Mouse (Mus musculus) embryonic facial prominence, embryonic 10.5 days (tissue): Measurements from ENCODE around the gene Col5a1. TPM values are rescaled to one million over a fixed set of nuclear protein-coding genes. Genes with fewer than 3 reads are reported as not detected.

Experiments
- DNase-seq: peaks from one replicate; pipeline ENCODE4 v3.0.0-alpha.2; 2017; ENCODE audit warnings: low spot score
- H3K27ac ChIP-seq: fragments of 300-500 bp; sonication (generic); replicated peaks from 2 replicates; pipeline ENCODE4 v1.5.1; 2016; ENCODE audit warnings: mild to moderate bottlenecking
- H3K27me3 ChIP-seq: fragments of 300-500 bp; sonication (generic); replicated peaks from 2 replicates; pipeline ENCODE4 v1.6.1; 2016; ENCODE audit warnings: low read depth, mild to moderate bottlenecking; ENCODE audit not compliant: poor library complexity, severe bottlenecking
- H3K36me3 ChIP-seq: fragments of 300-500 bp; sonication (generic); replicated peaks from 2 replicates; pipeline ENCODE4 v1.6.1; 2016; ENCODE audit warnings: mild to moderate bottlenecking, moderate library complexity
- H3K4me1 ChIP-seq: fragments of 300-500 bp; sonication (generic); 2 replicates; pipeline ENCODE4 v1.6.1; 2016
- H3K4me3 ChIP-seq: fragments of 300-500 bp; sonication (generic); 2 replicates; pipeline ENCODE4 v1.5.1; 2016; ENCODE audit warnings: mild to moderate bottlenecking, moderate library complexity
- H3K9me3 ChIP-seq: fragments of 300-500 bp; sonication (generic); 2 replicates; pipeline ENCODE4 v1.6.1; 2016; ENCODE audit warnings: mild to moderate bottlenecking
- WGBS: fragments of 180-500 bp; shearing (Covaris S2); methylation state at CpG from one replicate; pipeline ENCODE4 v1.1.7; 2016; 5-methylcytosine and 5-hydroxymethylcytosine counted together
- polyA plus RNA-seq: library from polyadenylated mRNA; unstranded; fragments of >200 nt; fragmentation: Nextera tagmentation; extraction: Ambion mirVana; gene quantifications from 2 replicates; pipeline ENCODE4 v1.2.1, GENCODE M21; 2016

Col5a1 gene
- polyA plus RNA-seq, 1 experiment from 2014 or later, result 19.3 TPM

- H3K9me3 ChIP-seq, result no peaks in the 10 kb centered on the region
- DNase-seq, result no peak
- peak overlapping the region; percentile 40; the same call in 1 of the 2 replicates for H3K27ac ChIP-seq
- no peak overlapping the region for H3K4me3 ChIP-seq
- 88% methylated on average over 5 of the region's 5 CpGs for WGBS
- peaks cover 32% of the 10 kb centered on the region for H3K36me3 ChIP-seq
- H3K27me3 ChIP-seq, result no peaks in the 10 kb centered on the region
- peaks cover 40% of the 10 kb centered on the region for H3K4me1 ChIP-seq
Measured at GRCm38 (mm10) chr2:27930471-27931015, 44.3 kb downstream of the Col5a1 start.

- 0 out of 2 replicates have a peak overlapping the region, but pooled peaks have one; percentile 40 for H3K27ac ChIP-seq
- WGBS, result 79% methylated on average over 6 of the region's 6 CpGs
- no peaks in the 10 kb centered on the region for H3K9me3 ChIP-seq
- H3K27me3 ChIP-seq, result no peaks in the 10 kb centered on the region
- no peak for DNase-seq
- no peak overlapping the region for H3K4me3 ChIP-seq
- peaks cover 32% of the 10 kb centered on the region for H3K36me3 ChIP-seq
- peaks cover 40% of the 10 kb centered on the region for H3K4me1 ChIP-seq
Measured at GRCm38 (mm10) chr2:27931130-27931529, 44.9 kb downstream of the Col5a1 start.

DNA sequence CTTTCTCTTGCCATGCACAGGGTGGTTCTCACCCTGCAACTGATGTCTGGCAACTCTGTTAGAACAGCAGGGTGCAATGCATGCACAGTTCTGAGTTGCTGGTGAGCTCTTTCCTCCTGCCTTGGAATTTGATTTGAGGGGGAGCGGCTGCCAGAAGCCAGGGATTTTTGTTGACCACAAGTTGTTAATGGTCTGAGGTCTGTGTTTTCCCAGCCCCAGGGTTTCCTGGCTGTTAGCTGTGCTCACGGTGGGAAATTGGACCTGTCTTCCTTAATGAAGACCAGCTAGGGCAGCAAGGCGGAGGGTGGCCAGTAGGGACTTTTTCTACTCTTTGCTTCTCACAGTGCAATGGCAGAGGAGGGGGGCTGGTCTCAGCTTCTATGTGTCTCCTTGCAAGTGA is 45.7 kb downstream of the Col5a1 start:
- Histone ChIP-seq H3K4me3 (no peak overlapping the region), H3K27ac (peak overlapping the region; percentile 77; the same call in 1 of the 2 replicates), H3K27me3 (no peaks in the 10 kb centered on the region), H3K36me3 (peaks cover 32% of the 10 kb centered on the region), H3K4me1 (peaks cover 40% of the 10 kb centered on the region), H3K9me3 (no peaks in the 10 kb centered on the region)
- WGBS, result 29% methylated on average over 3 of the region's 3 CpGs
- DNase-seq, result peak; percentile 67

- peaks cover 40% of the 10 kb centered on the region for H3K4me1 ChIP-seq
- H3K4me3 ChIP-seq, result no peak overlapping the region
- peaks cover 33% of the 10 kb centered on the region for H3K36me3 ChIP-seq
- peak overlapping the region; percentile 27; the same call in 1 of the 2 replicates for H3K27ac ChIP-seq
- peak; percentile 14 for DNase-seq
- no peaks in the 10 kb centered on the region for H3K27me3 ChIP-seq
- WGBS, result 73% methylated on average over 11 of the region's 11 CpGs
- H3K9me3 ChIP-seq, result no peaks in the 10 kb centered on the region
Measured at GRCm38 (mm10) chr2:27934269-27934668, 48.0 kb downstream of the Col5a1 start.

- Histone ChIP-seq H3K36me3 (peaks cover 28% of the 10 kb centered on the region), H3K4me3 (no peak overlapping the region), H3K4me1 (peaks cover 40% of the 10 kb centered on the region), H3K27me3 (no peaks in the 10 kb centered on the region), H3K27ac (0 out of 2 replicates have a peak overlapping the region, but pooled peaks have one; percentile 32), H3K9me3 (no peaks in the 10 kb centered on the region)
- 86% methylated on average over 9 of the region's 9 CpGs for WGBS
- DNase-seq, result no peak
Measured at GRCm38 (mm10) chr2:27934831-27935230, 48.6 kb downstream of the Col5a1 start.

GRCm38 (mm10) chr2:27935441-27935840 is 49.2 kb downstream of the Col5a1 start:
- peaks cover 38% of the 10 kb centered on the region for H3K4me1 ChIP-seq
- 89% methylated on average over 2 of the region's 2 CpGs for WGBS
- no peak overlapping the region for H3K4me3 ChIP-seq
- H3K9me3 ChIP-seq, result no peaks in the 10 kb centered on the region
- H3K36me3 ChIP-seq, result peaks cover 23% of the 10 kb centered on the region
- no peak for DNase-seq
- no peak overlapping the region for H3K27ac ChIP-seq
- H3K27me3 ChIP-seq, result no peaks in the 10 kb centered on the region

GRCm38 (mm10) chr2:27936607-27937191 is 50.5 kb downstream of the Col5a1 start:
- H3K4me1 ChIP-seq, result peaks cover 26% of the 10 kb centered on the region
- WGBS, result 88% methylated on average over 9 of the region's 9 CpGs

DNA sequence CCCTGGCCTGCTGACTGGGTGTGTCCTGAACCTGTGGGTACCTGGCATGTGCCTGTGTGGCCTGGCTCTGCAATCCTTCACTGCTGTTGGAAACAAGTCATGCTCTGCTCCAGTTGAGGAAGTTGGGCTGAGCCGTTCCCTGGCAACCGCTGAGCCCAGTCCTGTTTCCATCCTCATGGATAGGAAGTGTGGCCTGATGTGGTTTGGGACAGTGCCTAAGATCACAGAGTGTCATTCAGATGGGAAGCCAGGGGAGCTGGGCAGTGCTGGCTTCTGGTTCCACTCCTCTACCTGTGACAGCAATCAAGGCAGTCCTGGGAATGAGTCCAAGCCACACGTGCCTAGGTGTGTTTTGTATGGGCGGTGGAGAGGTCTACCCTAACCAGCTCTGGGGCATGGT is 53.2 kb downstream of the Col5a1 start:
- H3K4me1 ChIP-seq, result 0 out of 2 replicates have a peak, but pooled peaks cover 10% of the 10 kb centered on the region

More at GRCm38 (mm10) chr2:27936607-27937191, 50.5 kb downstream of the Col5a1 start:
- H3K9me3 ChIP-seq, result no peaks in the 10 kb centered on the region
- no peak overlapping the region for H3K27ac ChIP-seq
- no peaks in the 10 kb centered on the region for H3K27me3 ChIP-seq
- H3K36me3 ChIP-seq, result peaks cover 20% of the 10 kb centered on the region; the same call in 1 of the 2 replicates
- no peak overlapping the region for H3K4me3 ChIP-seq
- no peak for DNase-seq

DNA sequence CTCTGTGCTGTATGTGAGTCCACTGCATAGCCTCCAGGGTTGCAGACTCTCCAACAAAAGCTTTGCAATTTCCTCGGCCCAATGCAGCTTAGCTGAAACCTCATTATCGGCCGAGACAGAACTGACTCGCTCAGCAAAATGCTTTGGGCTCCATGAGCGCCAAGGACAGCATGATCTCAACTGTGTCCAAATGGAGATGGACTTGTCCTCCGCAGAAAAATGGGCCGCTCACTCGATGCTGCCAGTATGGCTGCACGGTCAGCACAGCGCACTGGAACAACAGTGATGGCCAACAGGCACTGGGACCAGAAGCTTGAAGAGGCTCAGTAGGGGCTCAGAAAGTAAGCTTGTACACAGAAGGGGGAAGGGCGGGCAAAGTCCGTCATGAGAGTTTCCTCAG is 53.9 kb downstream of the Col5a1 start:
- peaks cover 6% of the 10 kb centered on the region; the same call in 1 of the 2 replicates for H3K36me3 ChIP-seq
- H3K4me1 ChIP-seq, result 0 out of 2 replicates have a peak, but pooled peaks cover 5% of the 10 kb centered on the region
- no peak for DNase-seq
- H3K4me3 ChIP-seq, result no peak overlapping the region
- no peaks in the 10 kb centered on the region for H3K9me3 ChIP-seq
- no peaks in the 10 kb centered on the region for H3K27me3 ChIP-seq
- no peak overlapping the region for H3K27ac ChIP-seq
- 87% methylated on average over 12 of the region's 12 CpGs for WGBS

More for the DNA sequence above, 53.2 kb downstream of the Col5a1 start:
- Histone ChIP-seq H3K27ac (no peak overlapping the region), H3K36me3 (peaks cover 9% of the 10 kb centered on the region; the same call in 1 of the 2 replicates), H3K4me3 (no peak overlapping the region), H3K27me3 (no peaks in the 10 kb centered on the region), H3K9me3 (no peaks in the 10 kb centered on the region)
- WGBS, result 92% methylated on average over 4 of the region's 4 CpGs
- DNase-seq, result no peak

DNA sequence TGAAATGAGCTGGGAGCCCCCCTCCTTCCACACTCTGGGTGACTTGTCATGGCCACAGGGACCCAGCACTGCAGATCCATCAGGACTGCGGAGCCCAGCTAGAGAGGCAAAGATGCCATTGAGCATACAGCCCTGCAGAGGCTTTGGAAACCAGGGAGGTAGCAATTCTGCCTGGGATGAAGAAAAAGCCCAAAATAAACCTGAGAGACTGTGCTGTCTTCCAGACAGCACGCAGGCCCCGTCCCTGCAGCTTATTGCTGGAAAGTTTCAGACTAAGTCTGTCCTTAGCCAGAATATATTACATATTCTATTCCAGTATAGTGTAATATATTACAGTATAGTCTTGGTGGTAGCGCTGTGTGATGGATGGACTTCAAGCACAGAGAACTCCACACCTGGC is 61.0 kb downstream of the Col5a1 start:
- DNase-seq, result no peak
- WGBS, result 92% methylated on average over 4 of the region's 4 CpGs
- Histone ChIP-seq H3K27me3 (no peaks in the 10 kb centered on the region), H3K4me3 (no peak overlapping the region), H3K4me1 (0 out of 2 replicates have a peak, but pooled peaks cover 5% of the 10 kb centered on the region), H3K9me3 (no peaks in the 10 kb centered on the region), H3K27ac (no peak overlapping the region), H3K36me3 (peaks cover 29% of the 10 kb centered on the region)

DNA sequence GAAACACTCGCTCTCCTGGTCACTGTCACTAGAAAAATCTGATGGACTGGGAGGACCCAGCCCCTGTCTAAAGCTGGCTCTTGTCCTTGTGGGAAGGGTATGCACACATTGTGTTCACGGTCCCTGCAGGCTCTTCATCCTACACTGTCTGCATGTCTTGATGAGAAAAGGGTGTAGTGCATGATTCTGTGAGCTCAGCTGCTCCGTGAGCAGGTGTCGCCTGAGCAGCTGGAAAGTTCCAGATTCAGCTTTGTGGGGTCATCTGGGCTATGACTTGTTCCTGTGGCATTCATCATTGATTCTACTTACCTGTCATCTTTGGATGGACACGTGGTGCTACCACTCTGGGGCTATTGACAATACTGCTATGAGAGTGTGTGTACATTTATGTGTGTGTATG is 61.7 kb downstream of the Col5a1 start:
- Histone ChIP-seq H3K27ac (no peak overlapping the region), H3K4me3 (no peak overlapping the region), H3K9me3 (no peaks in the 10 kb centered on the region), H3K36me3 (peaks cover 35% of the 10 kb centered on the region), H3K4me1 (0 out of 2 replicates have a peak, but pooled peaks cover 5% of the 10 kb centered on the region), H3K27me3 (no peaks in the 10 kb centered on the region)
- 88% methylated on average over 5 of the region's 5 CpGs for WGBS
- DNase-seq, result no peak

DNA sequence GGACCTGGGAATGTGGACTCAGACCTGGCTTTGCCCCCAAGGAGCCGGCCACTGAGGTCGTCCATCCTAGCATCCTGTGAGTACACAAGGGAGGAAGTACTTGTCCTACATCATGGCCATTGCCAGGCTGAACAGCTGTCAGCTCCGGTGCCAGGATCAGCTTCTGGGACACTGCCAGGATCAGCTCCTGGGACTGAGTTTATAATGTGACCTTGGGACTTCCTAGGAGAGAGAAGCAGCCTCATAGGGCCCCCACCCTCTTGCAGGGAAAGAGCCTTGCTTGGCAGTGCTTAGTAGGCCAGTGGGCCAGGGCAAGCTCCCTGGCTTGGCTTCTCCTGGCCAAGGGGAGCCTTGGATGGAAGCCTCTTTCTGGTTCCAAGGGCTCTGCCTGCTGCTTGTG is 67.6 kb downstream of the Col5a1 start:
- no peaks in the 10 kb centered on the region for H3K9me3 ChIP-seq
- peak overlapping the region; percentile 32; the same call in 1 of the 2 replicates for H3K27ac ChIP-seq
- H3K36me3 ChIP-seq, result peaks cover 68% of the 10 kb centered on the region
- H3K4me1 ChIP-seq, result peaks cover 42% of the 10 kb centered on the region
- 80% methylated on average over 3 of the region's 3 CpGs for WGBS
- H3K4me3 ChIP-seq, result no peak overlapping the region
- H3K27me3 ChIP-seq, result no peaks in the 10 kb centered on the region
- DNase-seq, result no peak

GRCm38 (mm10) chr2:27954924-27955323 is 68.7 kb downstream of the Col5a1 start:
- no peak overlapping the region for H3K4me3 ChIP-seq
- no peaks in the 10 kb centered on the region for H3K9me3 ChIP-seq
- 40% methylated on average over 3 of the region's 3 CpGs for WGBS
- H3K4me1 ChIP-seq, result peaks cover 42% of the 10 kb centered on the region
- peak; percentile 38 for DNase-seq
- peaks cover 63% of the 10 kb centered on the region for H3K36me3 ChIP-seq
- H3K27me3 ChIP-seq, result no peaks in the 10 kb centered on the region
- no peak overlapping the region; the same call in 1 of the 2 replicates for H3K27ac ChIP-seq
